Mouse (Mus musculus) thymus, postnatal 10 days (tissue): Measurements from ENCODE around the gene Mov10.

ENCODE experiments used
- DNase-seq, 2 experiments: peaks; one replicate each; pipeline ENCODE4 v3.0.0; 2021; ENCODE audit warnings: low spot score in 2 of 2

Mov10 gene

DNA sequence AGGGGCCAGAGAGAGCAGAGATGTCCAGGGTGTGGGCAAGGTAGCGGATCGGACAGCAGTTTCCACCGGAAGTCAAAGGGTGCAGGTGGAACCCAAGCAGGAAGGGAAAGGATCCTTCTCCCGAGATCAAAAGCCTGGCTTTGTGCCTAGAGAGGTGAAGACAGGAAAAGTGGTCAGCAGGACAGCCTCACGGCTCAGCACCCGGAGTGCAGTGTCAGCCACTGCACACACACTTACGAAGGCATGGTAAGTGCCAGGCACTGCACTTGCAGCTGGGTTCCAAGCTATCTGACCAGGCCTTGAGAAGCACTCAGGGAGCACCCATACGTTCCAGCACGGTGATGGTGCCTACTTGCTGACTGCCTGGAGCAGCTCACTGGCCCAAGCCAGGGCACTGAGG, 12.8 kb downstream of the Mov10 start:
- no peak for DNase-seq

DNA sequence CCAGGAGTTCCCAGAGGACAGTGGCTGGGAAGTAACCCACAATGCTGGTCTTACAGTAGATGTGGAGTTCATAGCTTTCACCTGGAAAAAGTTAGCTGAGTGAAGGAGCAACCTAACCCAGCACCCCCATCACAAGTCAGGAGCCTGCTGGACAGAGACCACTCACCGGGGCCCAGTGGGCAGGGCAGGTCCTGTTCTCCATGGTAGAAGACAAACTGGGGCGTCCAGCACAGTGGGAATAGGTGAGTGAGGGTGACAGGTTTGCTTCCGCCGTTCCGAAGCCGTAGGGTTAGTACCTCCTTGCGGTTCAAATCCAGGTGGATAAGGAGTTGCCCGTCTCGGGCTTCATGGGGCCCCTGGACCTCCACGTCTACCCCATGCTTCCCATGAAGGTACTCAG, 14.1 kb downstream of the Mov10 start:
- DNase-seq, result no peak

DNA sequence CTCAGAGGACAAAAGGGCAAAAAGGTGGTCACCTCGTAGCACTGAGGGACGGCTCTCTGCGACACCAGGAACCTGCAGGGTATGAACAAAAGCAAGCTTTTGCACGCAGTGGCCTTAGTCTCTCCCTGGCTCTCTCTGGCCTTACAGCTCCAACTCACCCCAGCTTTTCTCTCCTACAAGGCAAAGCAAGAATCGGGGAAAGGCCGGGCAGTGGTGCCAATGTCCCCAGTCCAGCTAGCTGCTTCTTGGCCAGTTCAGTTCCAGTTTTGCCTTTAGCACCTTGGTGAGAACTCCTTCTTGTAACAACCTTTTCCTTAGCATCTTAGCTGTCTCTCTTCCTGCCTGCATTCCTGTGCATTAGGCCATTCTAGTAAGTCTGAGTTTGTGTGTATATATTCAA, 16.9 kb downstream of the Mov10 start:
- DNase-seq, result no peak

DNA sequence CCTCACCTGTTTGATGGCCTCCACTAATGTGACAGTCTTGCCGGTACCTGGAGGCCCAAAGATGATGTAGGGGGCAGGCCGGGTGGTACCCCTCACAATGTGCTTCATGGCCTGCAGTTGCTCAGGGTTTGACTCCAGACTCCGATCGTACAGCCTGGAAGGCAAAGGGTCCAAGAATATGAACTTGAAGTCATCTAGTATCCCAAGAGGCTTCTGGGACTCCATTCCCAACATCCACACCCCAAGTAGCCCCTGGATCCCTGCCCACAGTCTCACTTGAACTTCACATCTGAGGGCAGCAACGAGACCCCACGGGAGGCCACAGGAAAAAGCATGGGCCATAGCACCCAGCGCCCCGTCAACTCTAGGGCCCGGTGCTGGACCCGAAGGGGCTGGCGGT, 17.7 kb downstream of the Mov10 start:
- no peak for DNase-seq

DNA sequence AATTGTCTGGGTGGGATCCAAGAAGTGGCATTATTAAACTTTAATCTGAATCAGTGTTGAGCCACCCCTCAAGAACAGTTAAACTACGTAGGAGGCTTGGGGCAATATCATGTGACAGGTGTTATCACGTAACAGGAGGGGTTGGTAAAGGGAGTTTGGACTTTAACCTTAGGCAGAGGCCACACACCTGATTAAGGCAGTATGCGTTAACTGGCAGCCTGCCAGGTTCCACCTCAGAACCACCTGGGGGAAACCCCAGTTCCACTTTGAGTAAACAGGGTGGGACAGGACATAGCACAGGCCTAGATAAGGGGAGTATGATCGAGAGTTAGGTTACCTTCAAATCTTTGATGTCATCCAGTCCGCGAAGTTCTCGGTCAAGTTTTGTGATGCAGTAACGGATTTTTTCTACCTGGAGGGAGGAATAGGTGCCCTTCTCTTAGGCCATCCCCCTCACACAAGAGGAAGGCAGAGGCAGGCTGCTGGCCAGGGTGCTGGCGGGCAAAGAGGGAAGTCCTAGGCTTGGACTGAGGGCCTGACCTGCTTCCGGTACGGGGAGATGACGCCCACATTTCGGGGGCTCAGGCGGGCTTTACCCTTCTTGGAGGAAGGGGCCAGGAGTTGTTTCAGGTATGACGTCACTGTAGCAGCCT, 21.8 kb downstream of the Mov10 start:
- DNase-seq, result no peak

DNA sequence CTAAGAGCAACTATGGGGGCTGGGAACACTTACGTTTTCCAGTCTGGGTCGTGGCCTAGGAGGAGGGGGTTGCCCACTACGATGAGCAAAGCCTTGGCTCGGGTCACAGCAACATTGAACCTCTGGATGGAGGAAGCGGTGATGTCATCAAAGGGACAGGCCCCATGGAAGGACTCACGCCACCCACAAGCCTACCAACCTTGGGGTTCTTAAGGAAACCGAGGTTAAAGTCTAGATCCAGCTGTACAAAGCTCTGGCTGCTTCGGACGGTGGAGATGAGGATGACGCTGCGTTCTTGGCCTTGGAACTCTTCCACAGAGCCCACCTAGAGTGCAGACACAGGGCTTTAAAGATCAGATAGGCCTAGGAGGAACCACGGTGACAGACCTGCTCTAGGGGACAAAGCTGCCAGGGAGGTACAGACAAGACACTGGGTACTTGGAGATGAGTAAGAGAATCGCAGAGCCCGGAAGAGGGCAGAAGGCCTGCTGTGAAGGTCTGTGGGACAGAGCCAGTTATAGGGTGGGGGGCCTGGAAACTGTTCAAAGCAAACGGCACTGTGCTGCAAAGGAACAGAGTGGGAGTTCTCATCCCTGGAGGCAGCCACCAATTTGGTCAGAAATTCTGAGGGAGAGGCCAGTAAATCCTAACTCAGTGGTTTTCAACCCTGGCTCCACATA, 22.6 kb downstream of the Mov10 start:
- no peak for DNase-seq

DNA sequence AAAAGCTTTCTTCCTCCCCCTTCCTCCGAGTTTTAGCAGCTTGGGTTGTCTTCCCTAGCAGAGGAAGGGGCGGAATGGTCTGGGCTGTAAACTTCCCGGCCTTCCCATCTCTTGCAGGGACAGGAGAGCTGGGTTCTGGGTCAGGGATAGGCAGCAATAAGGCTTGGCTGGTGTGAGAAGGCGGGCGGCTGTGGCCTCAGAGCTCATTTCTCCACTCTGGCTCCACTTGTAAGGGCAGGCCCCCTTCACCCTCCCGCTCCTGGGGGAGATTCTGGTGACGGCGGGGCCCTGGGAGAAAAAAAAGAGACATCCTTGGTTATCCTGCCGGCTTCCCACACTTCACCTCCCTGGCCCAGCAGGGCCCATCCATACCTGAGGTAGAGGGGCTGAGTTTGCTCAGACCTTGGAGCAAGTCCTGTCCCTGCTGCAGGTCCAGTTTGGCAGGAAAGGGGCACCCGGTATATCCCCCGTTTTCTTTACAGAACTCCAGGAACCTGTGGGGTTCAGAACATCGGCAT, 23.4 kb downstream of the Mov10 start:
- DNase-seq, result no peak

DNA sequence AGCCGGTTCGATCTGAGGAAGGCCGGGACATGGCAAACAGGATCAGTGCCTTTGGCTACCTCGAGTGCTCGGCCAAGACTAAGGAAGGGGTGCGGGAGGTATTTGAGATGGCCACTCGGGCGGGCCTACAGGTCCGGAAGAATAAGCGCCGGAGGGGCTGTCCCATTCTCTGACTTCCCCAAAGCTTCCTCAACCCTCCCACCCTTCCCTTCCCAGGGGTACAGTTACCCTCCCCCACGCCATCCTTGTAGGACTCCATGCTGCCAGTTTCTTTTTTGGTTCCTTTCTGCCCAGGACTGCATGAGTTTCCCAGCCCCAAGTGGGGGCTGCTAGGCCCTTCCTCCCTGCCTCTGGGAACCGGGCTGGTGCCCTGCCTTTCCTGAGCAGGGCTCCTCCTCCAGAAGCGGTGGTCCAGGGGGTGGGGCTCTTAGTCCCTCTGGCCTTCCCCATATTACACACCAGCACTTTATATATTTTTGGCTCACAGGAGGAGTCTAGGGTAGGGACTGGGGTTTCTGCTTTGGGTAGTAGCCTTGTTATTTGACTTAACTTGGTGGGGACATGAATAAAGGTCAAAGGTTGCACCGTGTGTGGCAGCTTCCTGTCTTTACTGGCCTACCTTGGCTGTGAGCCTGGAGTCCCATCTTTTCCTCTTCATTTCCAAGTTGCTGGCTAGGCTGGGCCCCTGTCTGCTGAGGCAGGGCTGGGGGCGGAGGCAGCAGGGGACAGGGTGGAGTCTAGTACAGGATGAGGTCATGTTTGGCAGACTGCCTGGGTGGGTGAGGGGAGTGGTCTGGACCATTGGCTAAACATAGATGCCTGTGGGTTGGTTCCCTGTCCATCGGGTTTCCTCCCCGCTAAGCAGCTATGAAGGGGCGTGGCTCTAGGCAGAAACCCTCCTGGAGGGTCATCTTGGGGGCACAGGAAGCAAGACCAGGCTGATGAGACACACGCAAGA, 24.2 kb downstream of the Mov10 start:
- DNase-seq, result no peak

DNA sequence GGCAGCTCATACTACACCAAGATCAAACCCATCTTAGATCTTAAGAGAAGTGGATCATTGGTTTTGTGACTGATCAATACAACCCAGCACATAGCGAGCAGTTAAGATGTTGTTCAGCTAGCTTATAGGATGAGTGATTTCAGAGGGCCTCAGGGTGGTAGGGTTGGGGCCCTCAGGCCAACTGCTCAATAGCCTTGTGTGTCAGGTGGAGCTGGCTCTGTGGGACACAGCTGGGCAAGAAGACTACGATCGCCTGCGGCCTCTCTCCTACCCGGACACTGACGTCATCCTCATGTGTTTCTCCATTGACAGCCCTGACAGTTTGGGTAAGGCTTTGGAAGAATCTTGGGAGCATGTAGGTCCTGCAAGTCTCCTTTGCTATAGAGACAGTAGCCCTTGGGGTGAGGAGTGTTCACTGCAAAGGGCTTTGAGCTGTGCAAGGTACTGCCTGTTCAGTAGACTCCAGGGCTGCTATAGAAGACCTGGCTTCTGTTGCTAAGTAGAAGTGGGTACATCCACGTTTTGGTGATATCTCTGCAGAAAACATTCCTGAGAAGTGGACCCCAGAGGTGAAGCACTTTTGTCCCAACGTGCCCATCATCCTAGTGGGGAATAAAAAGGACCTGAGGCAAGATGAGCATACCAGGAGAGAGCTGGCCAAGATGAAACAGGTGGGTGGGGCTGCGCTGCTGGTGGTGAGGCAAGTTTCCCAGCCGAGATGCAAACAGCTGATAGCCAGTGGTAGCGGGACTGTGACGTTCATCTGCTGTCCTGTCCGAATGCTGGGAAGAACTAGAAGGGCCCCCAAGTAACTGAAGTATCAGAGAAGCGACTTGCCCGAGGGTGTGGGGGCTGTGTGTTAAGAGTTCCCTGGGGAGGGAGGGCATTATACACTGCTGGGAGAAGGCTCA, 25.7 kb downstream of the Mov10 start:
- DNase-seq, result no peak

DNA sequence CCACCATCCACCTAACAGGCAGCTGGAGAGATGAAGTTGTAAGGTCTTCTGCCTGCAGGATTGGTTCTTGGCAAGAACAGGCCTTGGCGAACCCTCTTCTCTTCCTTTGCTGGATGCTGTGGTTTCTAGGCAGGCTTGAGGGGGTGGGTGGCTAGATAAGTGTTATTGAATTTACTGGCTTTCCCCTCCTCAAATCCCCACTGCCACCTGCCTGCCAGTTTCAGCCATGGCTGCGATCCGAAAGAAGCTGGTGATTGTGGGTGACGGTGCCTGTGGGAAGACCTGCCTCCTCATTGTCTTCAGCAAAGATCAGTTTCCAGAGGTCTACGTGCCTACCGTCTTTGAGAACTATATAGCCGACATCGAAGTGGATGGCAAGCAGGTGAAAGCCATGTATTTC, 26.7 kb downstream of the Mov10 start:
- DNase-seq, result no peak

DNA sequence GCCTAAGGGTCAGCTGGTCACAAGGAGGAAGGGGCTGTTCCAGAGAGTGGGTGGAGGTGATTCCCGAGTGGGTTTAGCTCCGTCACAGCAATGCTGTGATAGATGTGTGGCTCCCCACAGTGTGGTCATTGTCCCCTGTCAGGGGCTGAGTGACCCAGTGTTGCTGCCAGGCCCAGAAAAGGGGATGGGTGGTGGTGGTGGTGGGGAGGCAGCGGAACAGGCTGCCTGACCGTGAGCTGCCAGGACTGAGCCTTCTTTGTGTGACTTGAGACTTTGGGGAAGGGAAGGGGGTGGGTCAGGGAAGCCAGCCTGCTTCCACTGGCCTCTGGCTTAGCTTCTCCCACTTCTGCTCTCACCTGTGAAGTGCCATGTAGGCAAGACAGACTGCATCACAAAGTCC, 27.3 kb downstream of the Mov10 start:
- no peak for DNase-seq

DNA sequence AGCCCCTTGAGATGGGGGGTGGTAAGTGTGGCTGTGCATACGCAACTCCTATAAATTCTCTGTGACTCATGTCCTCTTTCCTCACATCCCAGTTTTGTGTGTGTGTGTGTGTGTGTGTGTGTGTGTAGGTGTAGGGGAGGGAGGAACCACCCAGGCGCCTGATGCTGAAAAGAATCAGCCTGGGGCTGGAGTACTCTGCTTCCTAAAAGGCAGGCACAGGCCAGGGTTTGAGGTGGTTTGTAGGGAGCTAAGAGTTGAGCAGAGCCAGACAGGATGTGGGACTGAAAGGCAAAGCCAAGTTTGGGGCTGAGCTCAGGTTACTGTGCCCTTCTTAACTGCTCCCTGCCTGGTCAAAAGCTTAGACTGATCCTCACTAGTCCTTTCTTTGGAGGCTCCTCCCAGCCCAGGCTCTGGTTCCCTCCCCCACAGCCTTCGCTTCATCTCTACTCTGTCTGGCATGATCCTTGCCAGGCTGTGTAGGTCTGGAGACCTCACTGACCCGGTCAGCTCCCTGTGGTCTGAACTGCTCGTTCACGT, 27.9 kb downstream of the Mov10 start:
- DNase-seq, result no peak

DNA sequence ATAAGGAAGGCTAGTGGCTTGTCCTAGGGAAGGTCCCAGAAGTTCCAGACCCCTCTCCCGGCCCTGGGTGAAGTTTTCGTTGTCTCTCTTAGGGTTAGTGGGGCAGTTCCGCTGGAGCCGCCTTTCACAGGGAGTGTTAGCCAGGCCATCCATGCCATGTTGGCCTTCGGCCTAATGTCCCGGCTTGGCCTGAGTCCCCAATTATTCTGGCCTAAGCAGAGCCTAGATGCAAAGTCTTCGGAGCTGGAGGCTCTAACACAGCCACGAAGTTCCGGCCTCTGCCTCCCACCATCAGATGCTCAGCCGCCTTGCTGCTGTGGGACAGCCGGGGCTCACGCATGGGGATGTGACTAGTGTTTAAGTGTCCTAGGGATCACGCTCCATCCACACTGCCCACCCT, 28.5 kb downstream of the Mov10 start:
- DNase-seq, result no peak

DNA sequence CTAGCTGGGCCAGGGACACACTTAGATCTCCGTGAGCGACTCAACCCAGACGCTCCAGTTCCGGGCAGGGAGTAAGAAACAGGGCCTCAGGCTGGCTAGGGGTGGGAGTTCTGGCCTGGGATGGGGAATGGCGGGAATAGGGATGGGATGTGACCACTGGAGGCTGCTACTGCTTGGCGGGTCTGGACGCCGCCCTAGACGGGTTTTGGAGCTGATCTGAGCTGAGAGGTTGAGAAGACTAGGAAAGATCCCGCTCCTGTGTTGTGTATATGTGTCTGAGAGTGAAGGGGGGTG, 29.1 kb downstream of the Mov10 start:
- DNase-seq, result no peak

DNA sequence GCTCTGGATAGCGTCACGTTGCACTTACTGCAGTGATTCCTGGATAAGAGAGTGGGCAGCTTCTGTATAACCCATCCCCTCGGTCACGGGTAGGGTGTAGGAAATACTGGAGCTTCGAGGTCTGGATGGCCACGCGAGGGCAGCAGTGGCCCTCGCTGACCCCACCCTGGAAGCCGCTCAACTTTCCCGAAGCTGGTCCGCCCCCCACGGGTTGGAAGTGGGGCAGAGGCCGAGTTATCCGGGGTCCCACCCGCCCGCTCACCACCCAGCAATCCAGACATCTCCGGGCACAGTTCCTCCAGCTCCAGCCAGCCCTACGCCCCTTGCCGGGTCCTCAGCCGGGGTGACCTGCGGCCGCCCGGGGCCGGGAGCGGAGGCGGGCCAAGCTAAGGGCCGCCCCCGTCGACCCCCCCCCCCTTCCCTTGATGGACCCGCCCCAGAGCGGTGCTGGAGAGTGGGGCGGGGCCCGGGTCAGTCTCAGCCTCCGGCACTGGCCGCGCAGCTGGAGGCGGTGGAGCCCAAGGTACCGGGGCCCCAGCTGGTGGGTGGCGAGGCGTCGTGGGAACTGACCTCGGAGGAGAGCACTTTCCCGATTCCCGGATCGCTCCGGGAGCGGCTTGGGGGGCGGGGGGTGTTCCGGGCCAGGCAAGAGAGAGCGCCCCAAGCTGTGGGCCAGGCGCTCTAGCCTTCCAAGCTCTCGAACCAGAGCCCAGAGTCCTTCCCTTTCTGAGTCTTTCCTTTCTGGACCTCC, 29.6 kb downstream of the Mov10 start:
- peak in 1 of 2 experiments; percentile 25 for DNase-seq

DNA sequence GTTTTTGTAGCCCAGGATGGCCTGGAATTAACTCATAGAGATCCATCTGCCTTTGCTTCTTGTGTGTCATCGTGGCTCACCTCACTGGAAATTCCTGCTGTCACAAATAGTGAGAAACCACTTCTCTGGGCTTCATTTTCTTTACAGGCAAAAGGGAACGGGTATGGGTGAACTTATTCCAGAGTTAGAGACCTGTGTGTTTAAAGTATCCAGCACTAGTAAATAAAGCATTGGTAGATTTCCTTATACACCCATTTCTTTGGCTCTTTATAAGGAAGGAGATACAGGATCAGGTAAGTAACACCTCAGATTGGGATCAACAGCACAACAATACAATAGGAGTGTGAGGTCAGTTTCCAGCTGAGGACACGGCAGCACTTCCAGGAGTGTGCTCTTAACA, 30.3 kb downstream of the Mov10 start, which contains the start of gene Rhoc:
Gene Rhoc (plus strand): TSS at position 301 of the 400 bp plus-strand sequence.
- DNase-seq, result no peak

DNA sequence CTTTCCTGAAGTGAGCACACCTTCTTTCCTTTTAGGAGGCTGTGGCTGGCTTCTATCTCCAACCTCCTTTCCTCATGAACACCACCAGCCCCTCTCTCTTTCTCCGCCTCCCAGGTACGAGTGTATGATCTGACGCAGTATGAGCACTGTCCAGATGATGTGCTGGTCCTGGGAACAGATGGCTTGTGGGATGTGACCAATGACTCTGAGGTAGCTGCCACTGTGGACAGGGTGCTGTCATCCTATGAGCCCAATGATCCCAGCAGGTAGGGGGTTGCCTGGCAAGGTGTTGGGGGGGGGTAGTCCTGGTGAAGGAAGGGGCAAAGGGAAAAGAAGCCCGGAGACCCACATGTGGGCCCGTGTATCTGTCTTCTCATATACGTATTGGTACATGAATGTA, 33.1 kb downstream of the Mov10 start:
- DNase-seq, result no peak

DNA sequence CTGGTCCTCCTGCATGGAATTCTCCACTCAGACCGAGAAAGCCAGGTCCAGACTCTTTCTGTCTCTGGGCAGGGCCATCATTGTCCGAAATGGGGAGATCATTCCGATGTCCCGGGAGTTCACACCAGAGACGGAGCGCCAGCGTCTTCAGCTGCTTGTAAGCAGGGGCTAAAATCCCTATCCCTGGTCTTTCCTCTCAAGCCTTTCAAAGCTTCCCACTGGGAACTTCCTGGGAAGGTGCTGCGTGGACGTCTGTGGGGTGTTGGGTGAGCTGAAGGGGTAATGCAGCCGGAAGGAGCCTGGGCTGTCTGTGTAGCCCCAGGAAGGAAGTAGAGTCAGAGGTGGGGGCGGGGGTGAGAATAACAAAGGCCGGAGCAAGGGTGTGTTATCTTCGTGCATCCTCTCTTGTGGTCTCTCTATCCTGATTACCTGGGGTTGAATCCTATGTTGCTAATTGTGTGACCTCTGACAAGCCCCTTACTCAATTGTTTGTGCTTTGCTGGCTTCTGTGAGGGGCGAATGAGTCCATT, 34.3 kb downstream of the Mov10 start:
- no peak for DNase-seq

DNA sequence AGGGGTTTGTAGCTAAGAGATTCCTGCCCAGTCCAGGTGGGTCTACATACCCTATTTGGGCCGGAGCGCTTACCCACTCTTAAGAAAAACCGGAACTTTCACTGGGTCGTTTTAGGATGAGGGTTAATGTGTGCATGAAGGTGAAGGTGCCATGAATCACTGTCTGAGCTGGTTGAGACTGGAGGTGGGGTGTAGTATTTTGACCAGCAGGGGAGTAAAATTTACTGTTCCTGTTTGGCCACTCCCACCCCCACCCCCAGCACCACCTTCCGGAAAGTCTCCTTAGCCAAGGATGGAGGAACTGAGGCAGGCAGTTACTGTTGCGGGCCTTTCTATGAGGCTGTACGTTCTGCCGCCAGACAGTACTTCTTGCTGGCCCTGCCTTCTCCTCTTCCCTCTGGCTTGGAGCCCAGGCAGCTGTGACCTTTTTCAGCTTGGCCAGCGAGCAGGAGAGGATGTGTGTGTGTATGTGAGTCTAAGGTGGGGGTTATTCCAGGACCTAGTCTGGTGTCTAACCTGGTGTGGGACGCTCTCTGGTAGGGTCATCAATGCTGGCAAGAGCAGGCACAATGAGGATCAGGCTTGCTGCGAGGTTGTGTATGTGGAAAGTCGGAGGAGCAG, 36.2 kb downstream of the Mov10 start:
- no peak for DNase-seq

DNA sequence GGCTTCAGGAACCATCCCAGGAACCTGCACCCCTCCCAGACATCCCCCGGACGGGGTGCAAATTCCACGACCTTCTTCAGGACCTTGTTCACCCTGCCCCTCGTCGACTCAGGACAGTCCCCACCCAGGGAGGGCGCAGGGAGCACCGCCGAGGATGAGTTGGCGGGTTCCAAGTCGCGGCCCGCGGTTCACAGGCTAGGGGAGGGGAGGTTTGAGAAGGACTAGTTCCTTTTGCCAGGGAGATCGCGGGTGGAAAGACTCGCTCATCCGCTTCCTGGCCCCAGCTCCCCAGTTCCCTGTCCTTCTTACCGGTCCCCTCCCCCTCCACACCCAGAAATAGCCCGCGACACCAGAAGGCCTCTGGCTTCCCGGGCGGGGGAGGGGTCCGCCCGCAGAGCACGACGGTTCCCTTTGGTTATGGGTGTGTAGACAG, 36.9 kb downstream of the Mov10 start, which contains the start of gene Fam19a3:
Gene Fam19a3 (minus strand): TSS at position 370 of the 433 bp plus-strand sequence.
- peak; percentile 22 to 27 for DNase-seq
